Mouse (Mus musculus) stomach, postnatal 0 days (tissue): ENCODE results near the gene Tdrd9. TPM values are rescaled to one million over a fixed set of nuclear protein-coding genes. Genes with fewer than 3 reads are reported as not detected.

Experiments used
- ATAC-seq: fragments of 200-750 bp; cut with Nextera tagmentation; 2 replicates; pipeline ENCODE4 v1.8.0; 2017; ENCODE audit not compliant: low FRiP score, low TSS enrichment
- DNase-seq: peaks from one replicate; pipeline ENCODE4 v3.0.0-alpha.2; 2016; ENCODE audit warnings: low spot score
- H3K27ac ChIP-seq: fragments of 300-500 bp; sonication (generic); replicated peaks from 2 replicates; pipeline ENCODE4 v1.5.1; 2014; ENCODE audit warnings: mild to moderate bottlenecking, control low read depth
- H3K27me3 ChIP-seq: fragments of 300-500 bp; sonication (generic); 2 replicates; pipeline ENCODE4 v1.6.1; 2014; ENCODE audit warnings: low read length; ENCODE audit not compliant: control insufficient read depth, insufficient read depth
- H3K36me3 ChIP-seq: fragments of 300-500 bp; sonication (generic); 2 replicates; pipeline ENCODE4 v1.6.1; 2014; ENCODE audit warnings: low read length, mixed read lengths; ENCODE audit not compliant: control insufficient read depth, insufficient read depth
- H3K4me1 ChIP-seq: fragments of 300-500 bp; sonication (generic); replicated peaks from 2 replicates; pipeline ENCODE4 v1.6.1; 2014; ENCODE audit warnings: antibody characterized with exemption; ENCODE audit not compliant: control insufficient read depth, insufficient read depth
- H3K4me2 ChIP-seq: fragments of 300-500 bp; sonication (generic); replicated peaks from 2 replicates; pipeline ENCODE4 v1.6.1; 2014; ENCODE audit warnings: low read depth, mild to moderate bottlenecking, control low read depth, moderate library complexity
- H3K4me3 ChIP-seq: fragments of 300-500 bp; sonication (generic); 2 replicates; pipeline ENCODE4 v1.5.1; 2014; ENCODE audit warnings: low read depth, low read length, control low read depth
- H3K9ac ChIP-seq: fragments of 300-500 bp; sonication (generic); 2 replicates; pipeline ENCODE4 v1.6.1; 2014; ENCODE audit warnings: mild to moderate bottlenecking, low read length, control low read depth, mixed read lengths
- H3K9me3 ChIP-seq: fragments of 300-500 bp; sonication (generic); 2 replicates; pipeline ENCODE4 v1.6.1; 2016; ENCODE audit warnings: low read length; ENCODE audit not compliant: control insufficient read depth
- CTCF ChIP-seq: IDR thresholded peaks from 2 replicates; pipeline ENCODE4 v1.5.1; 2016; ENCODE audit warnings: antibody characterized with exemption, low read depth, mild to moderate bottlenecking, moderate library complexity
- EP300 ChIP-seq: optimal IDR thresholded peaks from 2 replicates; pipeline ENCODE3; 2016; ENCODE audit warnings: antibody characterized with exemption
- WGBS: fragments of 180-500 bp; shearing (Covaris S2); extraction: QIAGEN DNeasy Blood & Tissue Kit; methylation state at CpG from one replicate; pipeline ENCODE4 v1.1.7; 2014; 5-methylcytosine and 5-hydroxymethylcytosine counted together
- polyA plus RNA-seq: library from polyadenylated mRNA; unstranded; fragments of >200 nt; fragmentation: Nextera tagmentation; extraction: Ambion mirVana; gene quantifications from 2 replicates; pipeline ENCODE4 v1.2.1, GENCODE M21; 2015

Tdrd9 gene
- polyA plus RNA-seq, 1 experiment from 2014 or later, result 0.01 TPM

DNA sequence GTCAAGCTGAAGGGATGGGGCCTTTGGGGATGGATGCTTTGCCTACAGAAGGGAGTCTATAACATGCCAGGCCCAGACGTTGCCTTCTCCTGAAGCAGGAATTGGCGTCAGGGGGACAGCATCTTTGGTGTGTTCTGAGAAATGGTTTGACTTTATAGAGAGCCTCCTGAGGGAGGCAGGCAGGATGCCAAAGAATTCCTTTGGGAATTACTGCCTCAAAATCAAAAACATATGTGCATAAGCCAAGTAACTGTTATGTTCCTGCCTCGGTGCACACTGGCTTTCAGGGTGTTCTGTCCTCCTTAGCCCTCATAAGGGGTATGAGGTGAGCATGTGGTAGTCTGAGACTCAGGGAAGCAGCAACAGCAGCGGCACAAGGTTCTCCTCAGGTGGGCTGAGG is 45.0 kb downstream of the Tdrd9 start:
- 71% methylated on average over 4 of the region's 4 CpGs for WGBS
- Histone ChIP-seq H3K27ac (no peak overlapping the region), H3K4me1 (no peaks in the 10 kb centered on the region), H3K4me2 (no peak overlapping the region), H3K4me3 (no peak overlapping the region), H3K9ac (no peak overlapping the region), H3K27me3 (no peaks in the 10 kb centered on the region), H3K9me3 (no peaks in the 10 kb centered on the region), H3K36me3 (no peaks in the 10 kb centered on the region)
- DNase-seq (no peak), ATAC-seq (no peak)
- TF ChIP-seq EP300, result no peak
- TF ChIP-seq CTCF, result no peak

DNA sequence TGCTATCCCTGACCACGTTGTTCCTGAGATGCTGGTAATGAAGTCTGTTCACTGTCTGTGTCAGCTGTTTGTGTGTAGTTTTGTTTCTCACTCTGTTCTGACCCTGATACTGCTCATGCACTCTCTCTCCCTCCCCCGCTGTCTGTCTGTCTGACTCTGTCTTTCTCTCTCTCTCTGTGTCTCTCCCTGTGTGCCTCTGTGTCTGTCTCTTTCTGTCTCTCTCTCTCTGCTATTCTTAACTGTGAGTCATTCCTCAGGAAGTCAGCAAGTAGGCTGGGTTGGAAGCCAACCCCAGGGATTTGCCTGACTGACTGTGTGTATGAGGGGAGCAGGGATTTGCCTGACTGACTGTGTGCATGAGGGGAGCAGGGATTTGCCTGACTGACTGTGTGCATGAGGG is 51.9 kb downstream of the Tdrd9 start:
- ATAC-seq, result no peak
- 74% methylated on average over 2 of the region's 2 CpGs for WGBS
- no peak overlapping the region for H3K9ac ChIP-seq

DNA sequence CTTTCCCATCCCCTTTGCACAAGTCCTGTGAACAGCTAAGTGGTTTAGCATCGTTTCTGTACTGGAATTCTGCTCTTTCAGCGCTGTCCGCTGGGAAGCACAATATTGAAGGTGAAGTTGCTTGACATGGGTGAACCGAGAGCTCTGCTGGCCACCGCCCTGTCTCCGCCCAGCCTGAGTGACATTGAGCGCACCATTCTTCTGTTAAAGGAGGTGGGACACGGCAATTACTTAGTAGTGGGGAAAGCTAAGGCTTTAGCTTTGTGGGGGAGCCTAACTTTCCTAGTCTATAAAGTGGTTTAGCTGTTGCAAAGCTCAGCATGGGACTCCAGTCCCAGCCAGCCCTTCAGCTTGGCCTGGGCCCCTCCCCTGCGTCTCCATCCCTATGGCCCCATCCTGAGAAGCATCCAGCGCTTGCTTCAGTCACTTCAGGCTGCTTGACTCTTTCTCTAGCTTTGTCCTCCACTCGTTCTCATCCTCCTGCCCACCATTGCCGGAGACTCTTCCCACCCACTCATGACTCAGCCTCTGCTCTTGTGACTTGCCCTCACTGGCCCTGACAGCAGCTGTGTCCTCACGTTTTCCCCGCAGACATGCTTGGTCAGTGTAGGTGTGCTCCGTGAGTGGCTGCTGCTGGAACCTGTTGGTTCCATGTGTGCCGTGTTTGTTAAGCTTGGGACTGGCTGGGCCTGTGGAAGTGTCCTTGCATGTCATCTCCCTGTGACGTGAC is 53.4 kb downstream of the Tdrd9 start:
- Histone ChIP-seq H3K27ac (no peak overlapping the region), H3K36me3 (no peaks in the 10 kb centered on the region), H3K9ac (no peak overlapping the region), H3K4me2 (no peak overlapping the region), H3K4me3 (no peak overlapping the region), H3K4me1 (no peaks in the 10 kb centered on the region), H3K9me3 (no peaks in the 10 kb centered on the region), H3K27me3 (no peaks in the 10 kb centered on the region)
- DNase-seq, result no peak
- 0 out of 2 replicates have a peak, but pooled peaks have one; percentile 18 for ATAC-seq
- TF ChIP-seq EP300 (no peak), CTCF (no peak)
- 82% methylated on average over 17 of the region's 17 CpGs for WGBS

More for the DNA sequence above, 51.9 kb downstream of the Tdrd9 start:
- Histone ChIP-seq H3K27ac (no peak overlapping the region), H3K36me3 (no peaks in the 10 kb centered on the region), H3K9me3 (no peaks in the 10 kb centered on the region), H3K27me3 (no peaks in the 10 kb centered on the region), H3K4me1 (no peaks in the 10 kb centered on the region), H3K4me2 (no peak overlapping the region), H3K4me3 (no peak overlapping the region)
- no peak for DNase-seq
- TF ChIP-seq CTCF (no peak), EP300 (no peak)

DNA sequence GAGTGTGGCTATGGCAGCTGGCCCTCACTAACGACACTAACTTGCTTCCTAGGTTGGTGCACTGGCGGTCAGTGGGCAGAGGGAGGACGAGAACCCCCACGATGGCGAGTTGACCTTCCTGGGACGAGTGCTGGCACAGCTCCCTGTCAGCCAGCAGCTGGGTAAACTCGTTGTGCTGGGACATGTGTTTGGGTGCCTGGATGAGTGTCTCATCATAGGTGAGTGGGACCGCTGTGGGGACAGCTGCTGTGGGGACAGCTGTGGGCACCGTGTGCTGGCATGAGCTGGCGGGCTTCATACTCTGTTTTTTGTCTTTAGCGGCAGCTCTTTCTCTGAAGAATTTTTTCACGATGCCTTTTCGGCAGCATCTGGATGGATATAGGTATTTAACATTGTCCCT is 54.1 kb downstream of the Tdrd9 start:
- ATAC-seq, result no peak
- no peaks in the 10 kb centered on the region for H3K4me1 ChIP-seq
- H3K36me3 ChIP-seq, result no peaks in the 10 kb centered on the region
- H3K4me3 ChIP-seq, result no peak overlapping the region
- no peaks in the 10 kb centered on the region for H3K27me3 ChIP-seq
- no peak overlapping the region for H3K27ac ChIP-seq
- 82% methylated on average over 13 of the region's 13 CpGs for WGBS
- DNase-seq, result no peak
- H3K9me3 ChIP-seq, result no peaks in the 10 kb centered on the region
- H3K4me2 ChIP-seq, result no peak overlapping the region
- TF ChIP-seq CTCF (no peak), EP300 (no peak)
- no peak overlapping the region for H3K9ac ChIP-seq

DNA sequence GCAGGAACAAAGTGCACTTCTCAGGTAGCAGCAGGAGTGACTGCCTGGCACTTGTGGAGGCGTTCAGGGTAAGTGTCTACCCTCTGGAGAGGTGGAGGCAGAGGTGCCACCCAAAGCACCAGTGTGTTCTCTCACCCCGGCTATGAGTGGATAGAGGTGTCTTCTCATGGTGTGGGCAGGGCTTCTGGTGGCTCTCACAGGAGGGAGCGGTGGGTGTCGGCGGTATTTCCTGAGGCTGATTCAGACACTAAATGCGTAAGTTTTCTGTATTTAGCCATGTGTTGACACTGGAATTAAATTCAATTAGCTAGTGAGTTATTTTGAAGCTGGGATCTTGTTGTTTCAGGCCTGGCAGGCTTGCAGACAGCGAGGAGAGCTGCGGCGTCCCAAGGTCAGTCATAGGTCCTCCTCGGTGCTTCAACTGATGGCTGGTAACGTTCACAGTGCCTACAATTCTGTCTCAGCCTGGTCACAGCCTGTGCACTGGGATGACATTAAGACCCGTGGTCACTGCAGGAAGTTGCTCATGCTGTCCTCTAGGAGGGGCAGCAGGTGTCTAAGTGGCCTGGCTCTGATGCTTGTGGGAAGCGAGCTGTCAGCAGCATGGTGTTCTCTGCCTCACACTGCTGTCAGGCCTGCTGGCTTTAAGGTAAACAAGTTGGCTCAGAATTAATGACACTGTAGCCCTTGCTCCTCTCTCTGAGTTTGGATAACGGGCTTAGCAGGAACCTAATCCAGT is 54.7 kb downstream of the Tdrd9 start:
- TF ChIP-seq EP300 (no peak), CTCF (no peak)
- no peaks in the 10 kb centered on the region for H3K4me1 ChIP-seq
- no peaks in the 10 kb centered on the region for H3K9me3 ChIP-seq
- no peak overlapping the region for H3K4me2 ChIP-seq
- DNase-seq (no peak), ATAC-seq (no peak)
- no peak overlapping the region for H3K9ac ChIP-seq
- no peak overlapping the region for H3K4me3 ChIP-seq
- no peaks in the 10 kb centered on the region for H3K27me3 ChIP-seq
- H3K36me3 ChIP-seq, result no peaks in the 10 kb centered on the region
- no peak overlapping the region for H3K27ac ChIP-seq
- WGBS, result 58% methylated on average over 14 of the region's 14 CpGs

DNA sequence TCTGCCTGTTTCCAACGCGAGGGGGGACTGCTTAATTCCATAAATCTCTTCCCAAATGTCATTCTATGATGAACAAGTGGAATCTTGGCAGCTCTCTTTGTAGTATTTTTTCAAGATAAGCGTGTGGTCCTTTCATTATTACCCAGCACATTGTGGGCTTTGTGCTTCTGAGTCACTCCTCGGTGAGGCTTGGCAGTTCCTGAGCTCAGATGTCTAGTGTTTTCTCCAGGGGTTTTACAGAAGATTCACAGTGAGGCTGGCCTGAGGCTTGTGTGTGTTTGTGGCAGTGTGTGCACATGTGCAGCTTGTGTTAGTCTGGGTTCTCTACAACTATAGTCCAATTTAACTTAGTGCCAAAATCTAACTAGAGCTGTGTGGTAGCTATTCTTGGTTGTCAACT is 56.0 kb downstream of the Tdrd9 start:
- no peaks in the 10 kb centered on the region for H3K27me3 ChIP-seq
- no peak overlapping the region for H3K4me2 ChIP-seq
- 41% methylated on average over 4 of the region's 4 CpGs for WGBS
- ATAC-seq (no peak), DNase-seq (no peak)
- no peaks in the 10 kb centered on the region for H3K36me3 ChIP-seq
- H3K9me3 ChIP-seq, result no peaks in the 10 kb centered on the region
- H3K4me1 ChIP-seq, result no peaks in the 10 kb centered on the region
- no peak overlapping the region for H3K9ac ChIP-seq
- H3K4me3 ChIP-seq, result no peak overlapping the region
- no peak overlapping the region for H3K27ac ChIP-seq
- TF ChIP-seq CTCF, result no peak
- TF ChIP-seq EP300, result no peak
